Mouse (Mus musculus) spleen, adult 2 months (tissue): ENCODE data around the gene Hoxc9.

Source experiments
- CTCF ChIP-seq: fragments of 200-500 bp; IDR thresholded peaks from 2 replicates; pipeline ENCODE4 v1.5.1; 2011; ENCODE audit warnings: mild to moderate bottlenecking, inconsistent platforms; ENCODE audit not compliant: insufficient read depth, insufficient read length, insufficient replicate concordance; ENCODE audit errors: extremely low read depth
- POLR2A ChIP-seq: fragments of 200-500 bp; IDR thresholded peaks from 2 replicates; pipeline ENCODE4 v1.6.1; 2011; ENCODE audit warnings: low read depth, low read length, inconsistent platforms

- no peak for TF ChIP-seq CTCF
- no peak for TF ChIP-seq POLR2A
Measured at GRCm38 (mm10) chr15:103034043-103034806, 58.0 kb downstream of the Hoxc9 start.
